Mouse (Mus musculus) heart, embryonic 16.5 days (tissue): ENCODE data around the gene Rpgrip1. TPM values are rescaled to one million over a fixed set of nuclear protein-coding genes. Genes with fewer than 3 reads are reported as not detected.

Experiments used
- ATAC-seq: fragments of 200-750 bp; cut with Nextera tagmentation; replicated peaks from 2 replicates; pipeline ENCODE4 v1.8.0; 2017; ENCODE audit warnings: moderate number of reproducible peaks; ENCODE audit not compliant: insufficient read depth, low FRiP score; ENCODE audit errors: extremely low read depth
- H3K27ac ChIP-seq: fragments of 300-500 bp; sonication (generic); 2 replicates; pipeline ENCODE4 v1.5.1; 2014; ENCODE audit warnings: mild to moderate bottlenecking, low read length, control low read depth, moderate library complexity
- H3K27me3 ChIP-seq: fragments of 300-500 bp; sonication (generic); 2 replicates; pipeline ENCODE4 v1.6.1; 2014; ENCODE audit warnings: low read length, mixed read lengths; ENCODE audit not compliant: control insufficient read depth, insufficient read depth
- H3K36me3 ChIP-seq: fragments of 300-500 bp; sonication (generic); 2 replicates; pipeline ENCODE4 v1.6.1; 2014; ENCODE audit not compliant: control insufficient read depth, insufficient read depth
- H3K4me1 ChIP-seq: fragments of 300-500 bp; sonication (generic); 2 replicates; pipeline ENCODE4 v1.6.1; 2014; ENCODE audit warnings: low read length, mixed read lengths; ENCODE audit not compliant: control insufficient read depth, insufficient read depth
- H3K4me2 ChIP-seq: fragments of 300-500 bp; sonication (generic); 2 replicates; pipeline ENCODE4 v1.6.1; 2014; ENCODE audit warnings: low read depth, mild to moderate bottlenecking, control low read depth, low read length
- H3K4me3 ChIP-seq: fragments of 300-500 bp; sonication (generic); 2 replicates; pipeline ENCODE4 v1.5.1; 2014; ENCODE audit warnings: mild to moderate bottlenecking, control low read depth, low read length
- H3K9ac ChIP-seq: fragments of 300-500 bp; sonication (generic); 2 replicates; pipeline ENCODE4 v1.6.1; 2014; ENCODE audit warnings: low read length, control low read depth
- H3K9me3 ChIP-seq: fragments of 300-500 bp; sonication (generic); replicated peaks from 2 replicates; pipeline ENCODE4 v1.6.1; 2016; ENCODE audit warnings: low read length; ENCODE audit not compliant: control insufficient read depth
- WGBS: fragments of 180-500 bp; shearing (Covaris S2); extraction: QIAGEN DNeasy Blood & Tissue Kit; methylation state at CpG from one replicate; pipeline ENCODE4 v1.1.7; 2014; 5-methylcytosine and 5-hydroxymethylcytosine counted together
- polyA plus RNA-seq: library from polyadenylated mRNA; unstranded; fragments of >200 nt; fragmentation: Nextera tagmentation; extraction: Ambion mirVana; gene quantifications from 2 replicates; pipeline ENCODE4 v1.2.1, GENCODE M21; 2015

Gene Rpgrip1
- polyA plus RNA-seq, 1 experiment from 2014 or later, result 24.7 TPM

GRCm38 (mm10) chr14:52199412-52199811, 88.9 kb downstream of the Rpgrip1 start:
- Histone ChIP-seq H3K4me1 (peaks cover 16% of the 10 kb centered on the region), H3K36me3 (peaks cover 33% of the 10 kb centered on the region), H3K9ac (no peak overlapping the region), H3K4me2 (no peak overlapping the region), H3K27ac (no peak overlapping the region), H3K27me3 (no peaks in the 10 kb centered on the region), H3K9me3 (no peaks in the 10 kb centered on the region), H3K4me3 (no peak overlapping the region)
- ATAC-seq, result no peak
- 95% methylated on average over 4 of the region's 4 CpGs for WGBS

Other genes starting within 250 kb of the Rpgrip1 start
- gene Mettl17, start 225.9 kb upstream of the Rpgrip1 start, polyA plus RNA-seq, result 37.8 and 42.1 TPM in 2 replicates
- 0.31 and 0.38 TPM in 2 replicates for gene Slc39a2, start 217.8 kb upstream of the Rpgrip1 start, polyA plus RNA-seq
- 421 and 437 TPM in 2 replicates for gene Ndrg2, start 196.5 kb upstream of the Rpgrip1 start, polyA plus RNA-seq
- gene Tppp2, start 192.3 kb upstream of the Rpgrip1 start, polyA plus RNA-seq, result not detected in 2 replicates
- gene Rnase13, start 187.9 kb upstream of the Rpgrip1 start, polyA plus RNA-seq, result not detected in 2 replicates
- gene Arhgef40, start 126.0 kb upstream of the Rpgrip1 start, polyA plus RNA-seq, result 45.8 and 65.1 TPM in 2 replicates
- 0.67 and 1.3 TPM in 2 replicates for gene Tmem253, start 95.0 kb upstream of the Rpgrip1 start, polyA plus RNA-seq
- gene Zfp219, start 90.0 kb upstream of the Rpgrip1 start, polyA plus RNA-seq, result 18.7 and 19.7 TPM in 2 replicates
- not detected in 2 replicates for gene Olfr221, start 68.2 kb upstream of the Rpgrip1 start, polyA plus RNA-seq
- gene Hnrnpc, start 6.7 kb upstream of the Rpgrip1 start, polyA plus RNA-seq, result 337 and 412 TPM in 2 replicates
- 26.4 and 28.1 TPM in 2 replicates for gene Supt16, start 86.7 kb downstream of the Rpgrip1 start, polyA plus RNA-seq
- gene Chd8, start 147.1 kb downstream of the Rpgrip1 start, polyA plus RNA-seq, result 20.8 and 21.9 TPM in 2 replicates
- gene Tox4, start 168.4 kb downstream of the Rpgrip1 start, polyA plus RNA-seq, result 28.8 and 33.7 TPM in 2 replicates
- gene Rab2b, start 168.8 kb downstream of the Rpgrip1 start, polyA plus RNA-seq, result 15.5 and 16.5 TPM in 2 replicates
- gene Mettl3, start 194.4 kb downstream of the Rpgrip1 start, polyA plus RNA-seq, result 28.1 and 28.7 TPM in 2 replicates
- 5.1 and 5.6 TPM in 2 replicates for gene Sall2, start 218.1 kb downstream of the Rpgrip1 start, polyA plus RNA-seq
- not detected in 2 replicates for gene Olfr1513, start 245.7 kb downstream of the Rpgrip1 start, polyA plus RNA-seq